Mouse (Mus musculus) neural tube, embryonic 11.5 days (tissue): ENCODE data around the gene Mtx1. TPM values are rescaled to one million over a fixed set of nuclear protein-coding genes. Genes with fewer than 3 reads are reported as not detected.

ENCODE experiments used
- ATAC-seq: fragments of 200-750 bp; cut with Nextera tagmentation; 2 replicates; pipeline ENCODE4 v1.8.0; 2017; ENCODE audit warnings: moderate number of reproducible peaks, mild to moderate bottlenecking, moderate TSS enrichment, moderate library complexity; ENCODE audit not compliant: insufficient read depth, low FRiP score, low TSS enrichment
- DNase-seq: peaks from one replicate; pipeline ENCODE4 v3.0.0-alpha.2; 2015; ENCODE audit warnings: low spot score
- H3K27ac ChIP-seq: fragments of 300-500 bp; sonication (generic); 2 replicates; pipeline ENCODE4 v1.5.1; 2014; ENCODE audit warnings: low read depth, mild to moderate bottlenecking, low read length
- H3K27me3 ChIP-seq: fragments of 300-500 bp; sonication (generic); 2 replicates; pipeline ENCODE4 v1.6.1; 2014; ENCODE audit warnings: mild to moderate bottlenecking, low read length, mixed read lengths; ENCODE audit not compliant: control insufficient read depth, insufficient read depth
- H3K36me3 ChIP-seq: fragments of 300-500 bp; sonication (generic); 2 replicates; pipeline ENCODE4 v1.6.1; 2014; ENCODE audit warnings: mild to moderate bottlenecking, low read length, moderate library complexity, mixed read lengths; ENCODE audit not compliant: control insufficient read depth, insufficient read depth
- H3K4me1 ChIP-seq: fragments of 300-500 bp; sonication (generic); 2 replicates; pipeline ENCODE4 v1.6.1; 2014; ENCODE audit warnings: low read length, mixed read lengths; ENCODE audit not compliant: control insufficient read depth, insufficient read depth
- H3K4me2 ChIP-seq: fragments of 300-500 bp; sonication (generic); 2 replicates; pipeline ENCODE4 v1.6.1; 2014; ENCODE audit warnings: low read depth, mild to moderate bottlenecking, moderate library complexity
- H3K4me3 ChIP-seq: fragments of 300-500 bp; sonication (generic); 2 replicates; pipeline ENCODE4 v1.5.1; 2014; ENCODE audit warnings: low read depth, low read length
- H3K9ac ChIP-seq: fragments of 300-500 bp; sonication (generic); 2 replicates; pipeline ENCODE4 v1.6.1; 2014; ENCODE audit warnings: mild to moderate bottlenecking, low read length
- H3K9me3 ChIP-seq: fragments of 300-500 bp; sonication (generic); 2 replicates; pipeline ENCODE4 v1.6.1; 2016; ENCODE audit warnings: low read length; ENCODE audit not compliant: control insufficient read depth
- WGBS: fragments of 180-500 bp; shearing (Covaris S2); extraction: QIAGEN DNeasy Blood & Tissue Kit; methylation state at CpG from one replicate; pipeline ENCODE4 v1.1.7; 2014; 5-methylcytosine and 5-hydroxymethylcytosine counted together
- polyA plus RNA-seq: library from polyadenylated mRNA; unstranded; fragments of >200 nt; fragmentation: Nextera tagmentation; extraction: Ambion mirVana; gene quantifications from 2 replicates; pipeline ENCODE4 v1.2.1, GENCODE M21; 2014

Gene Mtx1
- polyA plus RNA-seq, result 181 and 202 TPM in 2 replicates

- peak within 1 kb of the TSS; percentile 75 for H3K9ac ChIP-seq
- H3K4me3 ChIP-seq, result peak within 1 kb of the TSS; percentile 64
- 2% methylated on average over 21 of the region's 21 CpGs for WGBS
- peaks cover 7% of the 10 kb centered on the region for H3K36me3 ChIP-seq
- ATAC-seq (no peak; the same call in 1 of the 2 replicates), DNase-seq (no peak)
- no peaks in the 10 kb centered on the region for H3K9me3 ChIP-seq
- H3K4me2 ChIP-seq, result peak within 1 kb of the TSS; percentile 80
- H3K4me1 ChIP-seq, result peaks cover 23% of the 10 kb centered on the region
- no peaks in the 10 kb centered on the region for H3K27me3 ChIP-seq
- peak within 1 kb of the TSS; percentile 79 for H3K27ac ChIP-seq
Observed at GRCm38 (mm10) chr3:89226900-89227299, at the start of gene Mtx1. TSS of gene Mtx1 (minus strand) at chr3:89227088.

GRCm38 (mm10) chr3:89276061-89276460 is 49.2 kb upstream of the Mtx1 start:
- 92% methylated on average over 13 of the region's 13 CpGs for WGBS
- Histone ChIP-seq H3K4me3 (no peak overlapping the region), H3K27me3 (peaks cover 24% of the 10 kb centered on the region), H3K9me3 (no peaks in the 10 kb centered on the region), H3K4me2 (no peak overlapping the region), H3K36me3 (no peaks in the 10 kb centered on the region), H3K4me1 (peaks cover 14% of the 10 kb centered on the region), H3K9ac (no peak overlapping the region), H3K27ac (no peak overlapping the region)
- ATAC-seq, result no peak
- no peak for DNase-seq

- no peak overlapping the region for H3K9ac ChIP-seq
- ATAC-seq (no peak), DNase-seq (no peak)
- peaks cover 8% of the 10 kb centered on the region for H3K4me1 ChIP-seq
- no peak overlapping the region for H3K27ac ChIP-seq
- H3K4me3 ChIP-seq, result no peak overlapping the region
- no peaks in the 10 kb centered on the region for H3K27me3 ChIP-seq
- H3K4me2 ChIP-seq, result no peak overlapping the region
- no peaks in the 10 kb centered on the region; the same call in 1 of the 2 replicates for H3K36me3 ChIP-seq
- 80% methylated on average over 6 of the region's 6 CpGs for WGBS
- no peaks in the 10 kb centered on the region for H3K9me3 ChIP-seq
Observed at GRCm38 (mm10) chr3:89271760-89272159, 44.9 kb upstream of the Mtx1 start.

GRCm38 (mm10) chr3:89270891-89271290 is 44.0 kb upstream of the Mtx1 start:
- Histone ChIP-seq H3K36me3 (no peaks in the 10 kb centered on the region; the same call in 1 of the 2 replicates), H3K9ac (no peak overlapping the region; the same call in 1 of the 2 replicates), H3K9me3 (no peaks in the 10 kb centered on the region), H3K4me2 (peak overlapping the region; percentile 75), H3K4me1 (peaks cover 8% of the 10 kb centered on the region), H3K4me3 (no peak overlapping the region), H3K27ac (no peak overlapping the region), H3K27me3 (no peaks in the 10 kb centered on the region)
- 80% methylated on average over 6 of the region's 6 CpGs for WGBS
- no peak for ATAC-seq
- DNase-seq, result no peak

- H3K27ac ChIP-seq, result no peak within 1 kb of the TSS
- H3K4me2 ChIP-seq, result peak within 1 kb of the TSS; percentile 75
- WGBS, result 7% methylated on average over 39 of the region's 39 CpGs
- DNase-seq, result peak; percentile 79
- H3K9ac ChIP-seq, result peak within 1 kb of the TSS; percentile 73
- no peaks in the 10 kb centered on the region; the same call in 1 of the 2 replicates for H3K36me3 ChIP-seq
- peak; percentile 33; the same call in 1 of the 2 replicates for ATAC-seq
- peaks cover 8% of the 10 kb centered on the region for H3K4me1 ChIP-seq
- H3K4me3 ChIP-seq, result peak within 1 kb of the TSS; percentile 44
- H3K9me3 ChIP-seq, result no peaks in the 10 kb centered on the region
- H3K27me3 ChIP-seq, result no peaks in the 10 kb centered on the region
Observed at GRCm38 (mm10) chr3:89270051-89270755, 43.3 kb upstream of the Mtx1 start, which contains the start of gene Slc50a1. TSS of gene Slc50a1 (minus strand) at chr3:89270570.

- Histone ChIP-seq H3K4me2 (0 out of 2 replicates have a peak overlapping the region, but pooled peaks have one; percentile 3), H3K9me3 (no peaks in the 10 kb centered on the region), H3K4me3 (no peak overlapping the region), H3K9ac (no peak overlapping the region), H3K27ac (no peak overlapping the region), H3K4me1 (peaks cover 8% of the 10 kb centered on the region), H3K36me3 (no peaks in the 10 kb centered on the region; the same call in 1 of the 2 replicates), H3K27me3 (no peaks in the 10 kb centered on the region)
- 54% methylated on average over 8 of the region's 8 CpGs for WGBS
- DNase-seq (no peak), ATAC-seq (no peak)
Observed at GRCm38 (mm10) chr3:89268916-89269315, 42.0 kb upstream of the Mtx1 start.

- Histone ChIP-seq H3K27ac (peak overlapping the region; percentile 44; the same call in 1 of the 2 replicates), H3K4me3 (peak overlapping the region; percentile 81), H3K9me3 (no peaks in the 10 kb centered on the region), H3K4me2 (peak overlapping the region; percentile 97), H3K27me3 (no peaks in the 10 kb centered on the region), H3K4me1 (peaks cover 8% of the 10 kb centered on the region), H3K36me3 (no peaks in the 10 kb centered on the region; the same call in 1 of the 2 replicates), H3K9ac (peak overlapping the region; percentile 84)
- under 1% methylated on average over 20 of the region's 20 CpGs for WGBS
- peak; percentile 82 for DNase-seq
- peak; percentile 73 for ATAC-seq
Observed at GRCm38 (mm10) chr3:89266439-89266893, 39.6 kb upstream of the Mtx1 start.

- 72% methylated on average over 10 of the region's 10 CpGs for WGBS
Observed at GRCm38 (mm10) chr3:89262417-89262816, 35.5 kb upstream of the Mtx1 start.

GRCm38 (mm10) chr3:89260211-89260610 is 33.3 kb upstream of the Mtx1 start:
- 74% methylated on average over 3 of the region's 3 CpGs for WGBS
- Histone ChIP-seq H3K4me2 (no peak overlapping the region), H3K27ac (no peak overlapping the region), H3K4me3 (no peak overlapping the region), H3K36me3 (no peaks in the 10 kb centered on the region), H3K9ac (no peak overlapping the region), H3K4me1 (no peaks in the 10 kb centered on the region), H3K27me3 (no peaks in the 10 kb centered on the region), H3K9me3 (no peaks in the 10 kb centered on the region)
- DNase-seq (no peak), ATAC-seq (no peak)

More at GRCm38 (mm10) chr3:89262417-89262816, 35.5 kb upstream of the Mtx1 start:
- Histone ChIP-seq H3K27me3 (no peaks in the 10 kb centered on the region), H3K4me1 (no peaks in the 10 kb centered on the region), H3K4me2 (no peak overlapping the region), H3K9me3 (no peaks in the 10 kb centered on the region), H3K4me3 (no peak overlapping the region), H3K27ac (no peak overlapping the region), H3K36me3 (no peaks in the 10 kb centered on the region), H3K9ac (no peak overlapping the region)
- ATAC-seq (no peak), DNase-seq (no peak)
